Mouse (Mus musculus): ENCODE data around the gene Wdr75.

DNA sequence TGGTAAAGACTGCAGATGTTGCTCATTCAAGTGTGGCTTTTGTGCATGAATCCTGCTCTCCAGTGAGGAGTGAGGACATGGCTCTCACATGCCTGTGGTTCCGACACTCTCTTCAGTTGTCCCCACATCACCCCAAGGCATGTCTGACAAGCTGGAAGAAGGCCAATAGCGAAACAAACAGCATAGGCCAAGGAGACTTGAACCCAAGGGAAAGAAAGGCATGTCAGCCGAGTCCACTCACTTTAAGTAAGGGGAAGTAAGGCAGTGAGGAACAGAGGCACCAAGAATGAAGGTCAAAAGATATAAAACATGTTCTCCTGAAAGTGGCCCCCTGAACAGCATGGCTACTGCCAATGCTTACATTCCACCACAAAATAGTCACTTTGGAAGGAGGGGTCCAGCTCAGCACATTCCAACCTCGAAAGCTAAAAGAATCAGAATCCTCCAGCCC, 69.6 kb downstream of the Wdr75 start:
- TF ChIP-seq CTCF (IDR thresholded peaks at IDR 0.05; ENCODE audit: low read depth) (no peak), EP300 (optimal IDR thresholded peaks at IDR 0.05) (no peak)

Data from stomach, postnatal 0 days (tissue).